9 mouse cellular contexts compared by ENCODE assay signal in the genomic region with DNA sequence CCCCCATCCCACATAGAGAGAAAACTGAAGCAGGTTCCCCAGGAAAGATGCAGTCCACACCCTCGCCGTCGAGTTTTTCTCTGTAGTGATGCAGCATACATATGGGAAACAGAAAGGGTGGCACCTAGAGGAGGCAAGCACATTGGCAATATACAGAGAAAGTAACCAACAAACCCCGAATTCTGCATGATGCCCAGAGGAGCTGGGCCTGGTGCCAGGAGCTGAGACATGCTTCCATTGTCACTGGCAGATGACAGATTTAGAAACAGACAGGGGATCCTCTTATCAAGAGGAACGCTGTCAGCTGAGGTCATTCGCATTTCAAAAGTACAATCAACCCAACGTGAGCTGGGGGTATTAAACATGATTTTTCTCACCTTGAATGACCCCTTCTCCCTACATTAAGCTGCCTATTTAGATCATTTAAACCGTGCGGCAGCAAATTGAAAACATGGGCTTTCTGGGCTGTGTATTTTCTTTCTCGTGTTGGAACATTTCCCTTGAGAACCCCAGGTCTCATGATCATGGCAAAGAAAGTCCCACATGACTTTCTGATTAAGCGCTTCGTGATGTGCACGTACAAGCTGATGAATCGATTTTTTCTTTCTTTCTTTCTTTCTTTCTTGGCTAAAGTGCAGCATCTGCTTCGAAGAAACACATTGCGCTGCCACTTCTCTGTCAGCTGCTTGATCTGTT.
DNase-seq lines count a peak whose midpoint lies in the region; ATAC-seq lines count a peak whose summit lies in the region.
"Had no signal": no experiment of that assay in that cellular context is flagged by ENCODE, and none has a peak within 500 bp of the region (broad histone marks: within the 10 kb centered on the region; RNA-seq: fewer than 3 reads in every experiment).

No protein-coding gene starts in this region.

- DNase-seq in heart, adult 11 months: peak; percentile 96
- DNase-seq in heart, postnatal 25 days (ENCODE audit: low spot score): no peak
- DNase-seq in cerebellum, adult 9-10 months: peak; percentile 13
- DNase-seq in left cerebral cortex, postnatal 14 days (ENCODE audit: low spot score in 2 of 2): peak; percentile 67 to 83
- peak; percentile 68 for DNase-seq in testis, postnatal 10 days (ENCODE audit: low spot score)
- DNase-seq in liver: no peak

- peak overlapping the region; percentile 3; the same call in 1 of the 2 replicates for H3K27ac ChIP-seq in heart, embryonic 16.5 days (ENCODE audit: low read length)
- H3K27ac ChIP-seq: liver, embryonic 15.5 days had no signal

- no peak overlapping the region for H3K4me3 ChIP-seq in heart, embryonic 16.5 days (ENCODE audit: low read length)
- H3K4me3 ChIP-seq: liver, embryonic 15.5 days had no signal

- intact Hi-C loops in heart, postnatal 25 days (cut with DNase I): loop anchor here (10.0 kb wide), 2 partner anchors 489 to 839 kb away; no protein-coding TSS in a partner anchor
- intact Hi-C loops in left cerebral cortex, postnatal 14 days (cut with DNase I): no loop called here

- H3K9me3 ChIP-seq in heart, embryonic 16.5 days (replicated peaks; ENCODE audit: control insufficient read depth, low read length): no peaks in the 10 kb centered on the region
- H3K9me3 ChIP-seq: liver, embryonic 15.5 days had no signal

- WGBS in heart, embryonic 16.5 days: 36% methylated on average over 16 of the region's 16 CpGs

- no peaks in the 10 kb centered on the region for H3K36me3 ChIP-seq in heart, embryonic 16.5 days (ENCODE audit: control insufficient read depth, insufficient read depth)
- H3K36me3 ChIP-seq: liver, embryonic 15.5 days had no signal

- no peak; the same call in 1 of the 2 replicates for ATAC-seq in heart, embryonic 16.5 days (replicated peaks; ENCODE audit: extremely low read depth, insufficient read depth, low FRiP score)
- no peak for ATAC-seq in inflammation-experienced regulatory T-cells, adult 6 months

- H3K4me2 ChIP-seq in heart, embryonic 16.5 days (ENCODE audit: low read depth, low read length): peak overlapping the region; percentile 31
- H3K4me2 ChIP-seq: liver, embryonic 15.5 days had no signal

- H3K27me3 ChIP-seq in heart, embryonic 16.5 days (ENCODE audit: control insufficient read depth, insufficient read depth, low read length): no peaks in the 10 kb centered on the region
- H3K27me3 ChIP-seq: liver, embryonic 15.5 days had no signal

- peak overlapping the region; percentile 5; the same call in 1 of the 2 replicates for H3K9ac ChIP-seq in heart, embryonic 16.5 days (ENCODE audit: low read length)
- H3K9ac ChIP-seq: liver, embryonic 15.5 days had no signal

- peaks cover 31% of the 10 kb centered on the region for H3K4me1 ChIP-seq in heart, embryonic 16.5 days (ENCODE audit: control insufficient read depth, insufficient read depth, low read length)
- H3K4me1 ChIP-seq: liver, embryonic 15.5 days had no signal

Comparison
In these comparisons a context has a peak if more than half of its experiments do, and no peak if none do; other contexts are left out.
1. DNase-seq: peak in heart, adult 11 months (single experiment), cerebellum, adult 9-10 months (single experiment), left cerebral cortex, postnatal 14 days (2 of 2) and testis, postnatal 10 days (single experiment); none in heart, postnatal 25 days (single experiment) and liver (single experiment).